Mouse (Mus musculus) left cerebral cortex, postnatal 14 days (tissue): ENCODE measurements around the gene Mlst8. TPM values are rescaled to one million over a fixed set of nuclear protein-coding genes. Genes with fewer than 3 reads are reported as not detected.
A peak's percentile ranks its signal among the peaks of the same experiment; 100 is the strongest.
"Not testable (repeated sequence)": the region's sequence is repeated elsewhere in the genome, so short reads cannot be mapped to it uniquely, and the experiment has no call there.

Source experiments
- DNase-seq, 2 experiments: peaks; one replicate each; pipeline ENCODE4 v3.0.0; 2021 to 2022; ENCODE audit warnings: low spot score in 2 of 2, mixed read lengths in 1 of 2
- intact Hi-C: fragments of 180-260 bp; cut with DNase I; formaldehyde crosslinking; loops from one replicate; pipeline ENCODE4 v1.15.1; 2025
- total RNA-seq, 2 experiments: library from RNA; stranded (reverse); gene quantifications; 2 replicates each; pipeline ENCODE4 v1.2.3; 2021

Mlst8 gene
- total RNA-seq, 2 experiments from 2014 or later = 32.3 to 36.9 TPM

- no peak for DNase-seq
- intact Hi-C loops = no loop called here
These were observed 5.1 kb downstream of the Mlst8 start, which contains the start of gene Bricd5 for GRCm38 (mm10) chr17:24473612-24474275. Gene Bricd5, plus strand, starts transcription at chr17:24473884.

GRCm38 (mm10) chr17:24472512-24472911, 6.4 kb downstream of the Mlst8 start:
- intact Hi-C loops = no loop called here
- DNase-seq = no peak

- no peak for DNase-seq
- intact Hi-C loops = no loop called here
These were observed 8.0 kb downstream of the Mlst8 start for GRCm38 (mm10) chr17:24470701-24471527.

GRCm38 (mm10) chr17:24469910-24470602, 8.8 kb downstream of the Mlst8 start, which contains the start of the genes E4f1 and Pgp:
Gene E4f1, minus strand, starts transcription at chr17:24470313.
Gene Pgp, plus strand, starts transcription at chr17:24470392.
- intact Hi-C loops = no loop called here
- peak; percentile 99 to 100 for DNase-seq

GRCm38 (mm10) chr17:24469336-24469909, 9.5 kb downstream of the Mlst8 start:
- intact Hi-C loops = no loop called here
- DNase-seq = no peak

GRCm38 (mm10) chr17:24468636-24469246, 10.1 kb downstream of the Mlst8 start:
- intact Hi-C loops = no loop called here
- DNase-seq = no peak

- intact Hi-C loops = no loop called here
- no peak for DNase-seq
These were observed 15.3 kb downstream of the Mlst8 start for GRCm38 (mm10) chr17:24463374-24464133.

- intact Hi-C loops = no loop called here
- no peak for DNase-seq
These were observed 15.9 kb downstream of the Mlst8 start for GRCm38 (mm10) chr17:24462932-24463331.

GRCm38 (mm10) chr17:24461580-24461979, 17.3 kb downstream of the Mlst8 start:
- intact Hi-C loops = no loop called here

GRCm38 (mm10) chr17:24455523-24456206, 23.2 kb downstream of the Mlst8 start:
- intact Hi-C loops, DNase-seq: not testable (repeated sequence)

More at GRCm38 (mm10) chr17:24461580-24461979, 17.3 kb downstream of the Mlst8 start:
- DNase-seq = no peak

- intact Hi-C loops = no loop called here
These were observed 23.9 kb downstream of the Mlst8 start for GRCm38 (mm10) chr17:24454756-24455522.

GRCm38 (mm10) chr17:24454218-24454755, 24.6 kb downstream of the Mlst8 start:
- intact Hi-C loops = no loop called here
- no peak for DNase-seq

More at GRCm38 (mm10) chr17:24454756-24455522, 23.9 kb downstream of the Mlst8 start:
- DNase-seq = peak; percentile 99

GRCm38 (mm10) chr17:24453372-24453771, 25.5 kb downstream of the Mlst8 start:
- intact Hi-C loops = no loop called here
- no peak for DNase-seq

- DNase-seq = no peak
- intact Hi-C loops = no loop called here
These were observed 27.7 kb downstream of the Mlst8 start for GRCm38 (mm10) chr17:24451220-24451619.

- intact Hi-C loops = no loop called here
- no peak for DNase-seq
These were observed 29.4 kb downstream of the Mlst8 start for GRCm38 (mm10) chr17:24449507-24449906.

- intact Hi-C loops = no loop called here
- no peak for DNase-seq
These were observed 32.3 kb downstream of the Mlst8 start for GRCm38 (mm10) chr17:24446590-24446989.

GRCm38 (mm10) chr17:24443409-24443808, 35.5 kb downstream of the Mlst8 start:
- DNase-seq = peak in 1 of 2 experiments; percentile 51
- intact Hi-C loops = no loop called here
